Mouse (Mus musculus) gastrocnemius, adult 2 months (tissue): Measurements from ENCODE around the gene Kcnma1. TPM values are rescaled to one million over a fixed set of nuclear protein-coding genes. Genes with fewer than 3 reads are reported as not detected.

Experiments used
- DNase-seq: peaks from one replicate; pipeline ENCODE4 v3.0.0; 2022
- H3K27ac ChIP-seq: fragments of 200-600 bp; 2 replicates; pipeline ENCODE4 v1.8.1; 2022; ENCODE audit warnings: mild to moderate bottlenecking
- H3K4me3 ChIP-seq: fragments of 200-600 bp; 2 replicates; pipeline ENCODE4 v1.8.1; 2022; ENCODE audit warnings: mild to moderate bottlenecking, moderate library complexity
- CTCF ChIP-seq: fragments of 200-600 bp; IDR thresholded peaks from 2 replicates; pipeline ENCODE4 v1.8.1; 2022; ENCODE audit warnings: antibody characterized with exemption, mild to moderate bottlenecking, moderate library complexity
- intact Hi-C: fragments of 180-260 bp; cut with DNase I; formaldehyde crosslinking; loops from one replicate; pipeline ENCODE4 v1.15.1; 2025
- total RNA-seq, 2 experiments: library from RNA; stranded (reverse); gene quantifications; 2 replicates each; pipeline ENCODE4 v1.2.3; 2021

The Kcnma1 gene
- total RNA-seq, 2 experiments from 2014 or later = 52.6 to 80.4 TPM

DNA sequence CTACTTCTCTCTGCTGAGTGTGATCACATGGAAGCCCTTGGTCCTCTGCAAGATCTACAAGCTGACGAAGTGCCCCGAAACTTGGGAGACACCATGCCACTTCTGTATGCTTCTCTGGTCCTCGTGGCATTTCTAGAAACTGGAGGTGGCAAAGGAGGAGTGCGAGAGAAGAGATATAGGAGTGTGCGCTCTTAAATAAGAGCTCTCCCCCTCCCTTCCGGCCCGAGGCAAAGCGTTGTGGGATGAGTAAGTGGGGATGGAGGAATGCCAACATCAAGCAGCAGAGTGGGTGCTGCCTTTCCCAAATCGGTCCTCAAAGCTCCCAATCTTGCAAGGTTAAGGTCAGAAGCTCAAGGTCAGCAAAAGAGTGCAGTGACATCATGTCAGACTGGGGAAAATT, 426.8 kb downstream of the Kcnma1 start:
- Histone ChIP-seq H3K27ac (no peak overlapping the region), H3K4me3 (no peak overlapping the region)
- intact Hi-C loops = loop anchor here (5.0 kb wide), 1 partner anchor 50 kb away; no protein-coding TSS in a partner anchor
- TF ChIP-seq CTCF = no peak
- DNase-seq = no peak

DNA sequence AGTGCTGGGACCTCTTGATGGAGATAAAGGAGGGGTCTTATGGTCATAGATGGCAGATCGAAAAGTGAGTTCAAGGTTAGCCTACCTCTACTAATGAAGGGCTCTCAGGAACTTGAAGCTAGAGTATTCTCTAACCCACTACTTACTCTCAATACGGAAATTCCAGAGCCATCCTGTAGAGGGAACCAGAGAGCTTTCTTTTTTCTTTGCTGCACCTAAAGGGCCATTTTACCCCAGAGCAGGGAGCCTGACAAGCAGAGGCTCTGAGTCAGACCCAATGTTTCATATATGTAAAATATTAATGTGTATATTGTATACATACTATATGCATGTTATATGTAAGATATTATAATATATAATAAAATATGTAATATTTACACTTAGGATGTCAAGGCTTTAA, 431.1 kb downstream of the Kcnma1 start:
- no peak for DNase-seq

DNA sequence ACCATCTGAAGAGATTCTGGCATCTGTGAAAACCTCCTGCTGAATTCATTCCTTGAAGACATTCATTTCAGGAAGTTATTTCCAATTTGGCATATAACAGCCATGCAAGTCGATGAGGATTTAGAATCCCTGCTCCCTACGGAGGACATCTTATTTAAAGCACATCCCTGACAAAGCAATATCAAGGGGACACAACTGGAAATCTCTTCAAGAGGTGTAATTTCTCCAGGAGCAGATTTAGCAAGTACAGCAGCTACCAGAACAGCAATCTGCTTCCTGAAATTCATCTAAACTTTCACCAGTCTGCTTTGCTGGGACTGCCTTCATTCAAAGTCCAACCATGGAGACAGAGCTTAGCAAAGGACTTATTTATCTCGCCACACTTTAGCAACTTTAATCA, 433.0 kb downstream of the Kcnma1 start:
- intact Hi-C loops = loop anchor here (5.0 kb wide), 2 partner anchors 211 to 476 kb away; no protein-coding TSS in a partner anchor
- Histone ChIP-seq H3K27ac (no peak overlapping the region), H3K4me3 (no peak overlapping the region)
- DNase-seq = no peak
- no peak for TF ChIP-seq CTCF

More for the DNA sequence above, 431.1 kb downstream of the Kcnma1 start:
- H3K4me3 ChIP-seq = no peak overlapping the region
- intact Hi-C loops = loop anchor here (1.0 to 5.0 kb wide), 3 partner anchors 209 to 474 kb away; no protein-coding TSS in a partner anchor
- peak; percentile 80 for TF ChIP-seq CTCF
- H3K27ac ChIP-seq = no peak overlapping the region

DNA sequence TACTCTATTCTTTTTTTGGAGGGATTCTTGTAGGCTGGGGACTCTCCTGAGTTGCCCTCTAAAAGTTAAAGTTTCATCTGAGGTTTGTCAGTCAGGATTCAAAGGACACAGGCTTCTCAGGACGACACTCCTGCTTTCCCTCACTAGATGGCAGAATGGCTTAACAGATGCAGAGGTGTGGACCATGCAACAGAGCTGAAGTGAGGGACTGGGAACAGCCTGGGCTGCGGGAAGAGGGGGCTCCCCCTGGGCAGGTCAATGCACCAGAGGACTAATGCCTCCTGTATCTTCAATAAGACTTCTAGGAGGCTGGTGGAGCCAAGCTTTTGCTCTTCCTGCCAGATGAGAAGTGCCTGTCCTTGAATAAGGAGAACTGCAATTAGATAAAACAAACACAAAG, 438.3 kb downstream of the Kcnma1 start:
- no peak for DNase-seq
- H3K4me3 ChIP-seq = no peak overlapping the region
- no peak overlapping the region for H3K27ac ChIP-seq
- peak; percentile 51 for TF ChIP-seq CTCF
- intact Hi-C loops = no loop called here

DNA sequence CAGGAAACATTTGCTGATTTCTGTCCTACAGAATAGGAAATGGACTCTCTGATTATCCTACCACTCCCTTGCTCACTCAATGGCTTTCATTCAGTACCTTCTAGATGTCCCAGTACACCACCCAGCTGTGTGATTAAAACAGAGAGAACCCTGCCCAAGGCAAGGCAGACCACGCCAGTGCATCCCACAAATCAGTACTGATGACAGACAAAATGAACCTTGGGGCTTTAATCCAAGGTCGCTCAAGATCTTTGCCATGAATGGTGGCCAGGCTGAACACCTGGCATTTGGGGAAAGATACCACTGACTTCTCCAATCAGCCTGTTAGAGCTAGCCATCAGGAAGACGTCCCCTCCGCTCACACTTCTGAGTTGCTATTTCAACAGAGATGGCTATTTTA, 440.2 kb downstream of the Kcnma1 start:
- intact Hi-C loops = no loop called here
- no peak for DNase-seq
- no peak overlapping the region for H3K4me3 ChIP-seq
- no peak overlapping the region for H3K27ac ChIP-seq
- no peak for TF ChIP-seq CTCF

DNA sequence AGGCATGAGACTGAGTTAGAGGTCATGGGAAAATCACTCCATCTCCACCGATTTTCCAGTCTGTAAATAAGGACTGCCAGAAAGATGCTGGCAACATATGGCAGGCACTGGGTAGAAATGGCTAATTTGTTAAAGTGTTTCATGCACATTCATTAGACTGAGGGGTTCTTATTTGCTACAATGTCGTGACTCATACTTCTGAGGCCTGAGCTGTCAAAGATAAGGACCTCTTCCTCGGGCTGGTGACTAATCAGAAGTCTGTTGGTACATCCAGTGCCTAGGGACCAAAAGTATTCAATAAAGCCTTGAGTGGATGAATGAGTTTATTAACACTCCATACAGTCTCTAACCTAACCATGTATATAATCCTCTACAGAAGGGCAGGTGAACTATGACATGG, 440.9 kb downstream of the Kcnma1 start:
- H3K4me3 ChIP-seq = no peak overlapping the region
- intact Hi-C loops = no loop called here
- DNase-seq = no peak
- TF ChIP-seq CTCF = no peak
- H3K27ac ChIP-seq = no peak overlapping the region

DNA sequence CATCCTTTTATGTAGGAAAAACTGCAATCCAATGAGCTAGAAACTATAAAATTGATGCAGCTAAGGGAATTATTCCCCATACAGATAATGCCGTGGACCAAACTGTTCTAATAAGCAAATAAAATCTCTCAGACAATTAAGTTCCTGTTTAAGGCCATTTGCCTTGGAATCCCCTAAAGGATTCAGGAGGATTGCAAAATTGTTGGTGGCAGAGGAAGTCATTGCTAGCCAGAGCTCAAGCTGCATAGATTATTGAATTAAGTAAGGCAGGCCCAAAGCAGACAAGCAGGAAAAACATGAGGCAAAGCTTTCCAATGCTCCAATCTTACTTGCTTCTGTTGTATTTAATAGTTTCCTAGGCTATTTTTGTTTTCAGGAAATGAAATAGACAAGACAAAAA, 441.5 kb downstream of the Kcnma1 start:
- DNase-seq = no peak
- Histone ChIP-seq H3K4me3 (no peak overlapping the region), H3K27ac (no peak overlapping the region)
- intact Hi-C loops = no loop called here
- TF ChIP-seq CTCF = no peak

DNA sequence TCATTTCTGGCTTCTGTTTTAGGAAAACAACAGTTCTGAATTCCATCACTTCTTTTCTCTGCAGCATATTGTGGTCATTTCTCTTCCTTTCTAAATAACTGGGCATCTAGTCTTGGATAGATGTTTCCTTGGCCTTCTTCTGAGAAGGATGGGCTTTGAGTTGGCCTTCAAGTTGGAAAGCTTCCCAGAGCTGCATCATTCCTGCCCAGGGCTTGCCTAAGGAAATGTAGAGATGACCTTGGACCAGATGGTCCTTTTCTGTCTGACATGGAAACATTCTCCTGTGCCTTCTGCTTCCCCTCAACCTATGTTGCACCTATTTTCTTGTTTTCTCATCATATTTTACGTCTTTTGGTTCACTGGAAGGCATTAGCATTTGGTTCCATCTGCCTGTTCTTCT, 444.0 kb downstream of the Kcnma1 start:
- intact Hi-C loops = no loop called here
- TF ChIP-seq CTCF = no peak
- no peak overlapping the region for H3K4me3 ChIP-seq
- H3K27ac ChIP-seq = no peak overlapping the region
- no peak for DNase-seq

DNA sequence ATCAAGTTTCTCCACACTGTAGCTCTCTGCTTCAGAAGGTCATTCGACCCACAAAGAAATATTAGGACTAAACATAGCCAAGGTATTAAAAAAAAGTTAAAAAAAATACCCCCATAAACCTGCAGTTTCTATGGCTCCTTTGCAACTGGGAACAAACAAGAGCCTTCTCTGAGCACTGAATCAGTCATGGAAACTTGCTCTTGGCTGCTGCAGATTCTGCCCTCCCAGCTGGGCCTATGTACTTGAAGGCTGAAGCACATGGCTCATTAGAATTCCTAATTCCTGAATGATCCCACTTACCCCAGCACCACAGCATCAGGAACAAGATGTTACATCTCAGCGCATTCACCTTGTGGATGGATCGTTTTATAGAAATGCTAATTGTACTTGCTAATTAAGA, 448.4 kb downstream of the Kcnma1 start:
- Histone ChIP-seq H3K27ac (no peak overlapping the region), H3K4me3 (no peak overlapping the region)
- TF ChIP-seq CTCF = no peak
- no peak for DNase-seq
- intact Hi-C loops = no loop called here

DNA sequence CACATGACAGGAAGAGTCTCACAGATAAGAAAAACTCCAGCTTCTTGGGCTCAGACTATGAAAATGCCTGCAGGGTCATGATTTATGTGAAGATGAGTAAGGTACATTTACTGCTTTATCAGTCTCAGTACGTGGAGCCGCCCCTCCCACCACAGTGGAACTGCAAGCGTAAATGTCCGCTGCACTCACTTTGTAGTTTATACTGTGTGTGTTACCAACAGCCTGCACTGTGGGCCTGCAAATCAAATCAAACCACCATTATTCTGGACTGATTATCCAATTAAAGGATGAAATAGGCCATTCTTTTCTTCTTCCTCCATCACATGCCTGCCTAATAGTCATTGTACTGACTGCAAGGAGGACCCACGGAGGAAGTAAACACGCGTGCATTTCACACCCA, 449.8 kb downstream of the Kcnma1 start:
- H3K4me3 ChIP-seq = no peak overlapping the region
- no peak overlapping the region for H3K27ac ChIP-seq
- intact Hi-C loops = no loop called here
- TF ChIP-seq CTCF = no peak
- DNase-seq = no peak

DNA sequence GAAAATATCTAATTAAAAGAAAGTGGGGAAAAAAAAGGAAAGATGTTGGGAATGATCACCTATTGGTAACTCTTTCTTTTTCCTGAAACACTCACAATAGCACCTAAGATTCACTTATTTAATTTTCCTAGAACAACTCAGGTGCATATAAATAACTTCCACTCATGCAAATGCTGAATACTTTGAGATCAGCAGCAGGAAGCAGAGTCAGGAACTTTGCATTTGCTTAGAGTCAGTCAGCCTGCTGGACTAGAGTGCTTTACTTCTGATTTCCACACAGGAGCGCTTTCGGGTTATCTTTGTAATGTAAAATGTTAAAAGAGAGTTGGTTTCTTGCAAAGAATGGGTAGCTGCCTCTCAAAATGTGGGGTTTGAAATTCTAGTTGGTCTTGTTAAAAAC, 451.1 kb downstream of the Kcnma1 start:
- intact Hi-C loops = no loop called here
- Histone ChIP-seq H3K4me3 (no peak overlapping the region), H3K27ac (no peak overlapping the region)
- DNase-seq = no peak
- TF ChIP-seq CTCF = no peak

DNA sequence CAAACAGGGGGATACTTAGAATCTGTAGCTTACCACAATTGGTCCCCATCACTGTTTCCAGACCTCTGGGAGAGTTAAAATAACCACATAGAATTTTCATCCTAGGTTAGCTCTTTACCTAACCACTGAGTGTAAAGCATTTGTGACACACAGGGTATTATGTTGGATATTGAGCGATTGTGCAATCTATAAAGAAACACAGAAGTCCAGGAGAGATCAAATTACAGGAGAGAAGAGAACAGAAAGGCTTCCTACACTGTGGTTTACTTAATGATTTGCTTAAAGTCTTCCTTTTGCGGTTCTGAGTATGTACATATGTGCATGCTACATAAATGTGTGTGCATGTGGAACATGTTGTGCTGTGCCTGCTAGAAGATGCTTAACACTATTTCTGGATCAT, 458.6 kb downstream of the Kcnma1 start:
- Histone ChIP-seq H3K4me3 (no peak overlapping the region), H3K27ac (no peak overlapping the region)
- DNase-seq = no peak
- no peak for TF ChIP-seq CTCF
- intact Hi-C loops = no loop called here

DNA sequence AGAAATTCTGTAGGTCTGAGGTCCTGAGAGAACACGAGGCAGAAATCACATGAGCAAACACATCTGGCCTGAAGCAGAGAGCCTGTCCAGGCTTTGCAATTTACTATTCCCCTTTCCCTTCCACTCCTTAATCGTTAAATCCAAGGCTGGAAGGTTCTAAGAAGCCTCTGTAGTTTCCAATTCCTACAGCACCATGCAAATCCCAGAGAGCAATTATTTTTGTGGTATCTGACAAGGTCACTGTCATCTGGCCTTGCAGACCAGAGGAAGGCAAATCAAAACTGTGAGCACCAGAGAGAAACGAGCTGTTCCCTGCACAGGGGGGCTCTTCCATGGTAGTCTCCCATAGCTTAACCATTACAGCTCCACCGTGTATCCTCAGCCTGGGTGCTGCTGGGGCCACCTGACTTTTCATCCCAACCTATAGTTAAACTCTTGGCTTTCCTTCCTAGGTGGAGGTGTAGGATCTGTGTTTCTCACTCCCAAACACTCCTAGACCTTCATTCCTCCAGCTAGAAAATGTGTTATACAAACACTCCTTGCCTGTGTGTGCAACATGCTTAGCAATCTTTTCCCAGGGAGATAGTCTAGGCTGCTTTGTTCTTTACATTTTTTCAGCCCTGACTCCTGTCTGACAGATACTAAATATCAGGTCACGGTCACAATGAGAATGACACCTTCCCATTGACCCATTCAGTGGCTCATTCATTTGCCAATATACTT, 461.9 kb downstream of the Kcnma1 start:
- Histone ChIP-seq H3K4me3 (no peak overlapping the region), H3K27ac (no peak overlapping the region)
- no peak for DNase-seq
- TF ChIP-seq CTCF = no peak
- intact Hi-C loops = no loop called here

DNA sequence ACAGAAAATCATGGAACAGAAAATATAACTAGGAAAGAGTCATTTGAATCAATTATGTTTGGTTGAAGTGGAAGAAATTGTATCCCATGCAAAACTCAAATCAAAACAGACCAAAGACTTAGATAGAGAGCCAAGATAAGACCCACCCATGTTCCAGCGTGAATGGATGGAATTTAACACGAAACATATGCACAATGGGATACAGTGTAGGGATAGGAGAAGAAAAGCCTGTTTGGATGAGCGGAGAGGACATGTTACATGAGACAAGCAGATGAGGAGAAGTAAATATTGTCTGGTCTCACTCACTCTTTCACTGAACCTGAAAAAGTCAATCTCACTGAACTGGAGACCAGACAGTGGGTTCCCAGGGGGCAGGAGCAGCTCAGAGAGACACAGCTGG, 463.8 kb downstream of the Kcnma1 start:
- no peak overlapping the region for H3K27ac ChIP-seq

More for the DNA sequence above, 463.8 kb downstream of the Kcnma1 start:
- TF ChIP-seq CTCF = no peak
- intact Hi-C loops = no loop called here
- DNase-seq = no peak
- H3K4me3 ChIP-seq = no peak overlapping the region
